Comparison of ENCODE assay signal across 8 mouse cellular contexts in genomic region chr10:17522026-17522541, GRCm38 (mm10).
DNase-seq lines count a peak whose midpoint lies in the region; ATAC-seq lines count a peak whose summit lies in the region.

No protein-coding gene starts in this region.

- no peak overlapping the region for H3K27ac ChIP-seq in neural tube, embryonic 11.5 days (ENCODE audit: low read depth, low read length)
- H3K27ac ChIP-seq in midbrain, embryonic 11.5 days (ENCODE audit: low read depth, low read length) = no peak overlapping the region

- DNase-seq in CD4-positive, CD25-positive, alpha-beta regulatory T cell, adult 2 months (ENCODE audit: low read depth, low spot score) = peak; percentile 5
- peak; percentile 91 for DNase-seq in NIH3T3 (ENCODE audit: low read depth)
- DNase-seq in embryo, embryonic 10.5 days (ENCODE audit: low spot score) = peak; percentile 64
- DNase-seq in heart, postnatal 14 days = peak; percentile 58 to 65
- peak; percentile 25 to 55 for DNase-seq in layer of hippocampus, postnatal 10 days (ENCODE audit: low spot score in 2 of 2)
- peak; percentile 17 for DNase-seq in neural tube, embryonic 11.5 days (ENCODE audit: low spot score)
- no peak for DNase-seq in midbrain, embryonic 11.5 days (ENCODE audit: low spot score, missing footprints)

- no peaks in the 10 kb centered on the region for H3K36me3 ChIP-seq in neural tube, embryonic 11.5 days (ENCODE audit: control insufficient read depth, insufficient read depth, low read length)
- H3K36me3 ChIP-seq in midbrain, embryonic 11.5 days (ENCODE audit: control insufficient read depth, insufficient read depth, low read length) = no peaks in the 10 kb centered on the region

- H3K27me3 ChIP-seq in neural tube, embryonic 11.5 days (ENCODE audit: control insufficient read depth, insufficient read depth, low read length) = no peaks in the 10 kb centered on the region
- H3K27me3 ChIP-seq in midbrain, embryonic 11.5 days (ENCODE audit: control insufficient read depth, insufficient read depth, low read length) = no peaks in the 10 kb centered on the region

- intact Hi-C loops in heart, postnatal 14 days (cut with DNase I) = no loop called here

- H3K4me1 ChIP-seq in neural tube, embryonic 11.5 days (ENCODE audit: control insufficient read depth, insufficient read depth, low read length) = no peaks in the 10 kb centered on the region
- H3K4me1 ChIP-seq in midbrain, embryonic 11.5 days (ENCODE audit: control insufficient read depth, insufficient read depth, low read length) = no peaks in the 10 kb centered on the region

- H3K9me3 ChIP-seq in neural tube, embryonic 11.5 days (ENCODE audit: control insufficient read depth, low read length) = no peaks in the 10 kb centered on the region
- H3K9me3 ChIP-seq in midbrain, embryonic 11.5 days (ENCODE audit: control insufficient read depth, low read length) = no peaks in the 10 kb centered on the region

- no peak for ATAC-seq in CD4-positive, CD25-positive, alpha-beta regulatory T cell, adult 4 months
- no peak for ATAC-seq in neural tube, embryonic 11.5 days (ENCODE audit: insufficient read depth, low FRiP score, low TSS enrichment)
- ATAC-seq in midbrain, embryonic 11.5 days (ENCODE audit: low FRiP score) = no peak

- WGBS in neural tube, embryonic 11.5 days = 21% methylated on average over 5 of the region's 5 CpGs
- WGBS in midbrain, embryonic 11.5 days = 66% methylated on average over 5 of the region's 5 CpGs

- no peak overlapping the region for H3K4me2 ChIP-seq in neural tube, embryonic 11.5 days (ENCODE audit: low read depth)
- no peak overlapping the region for H3K4me2 ChIP-seq in midbrain, embryonic 11.5 days

- no peak overlapping the region for H3K4me3 ChIP-seq in neural tube, embryonic 11.5 days (ENCODE audit: low read depth, low read length)
- H3K4me3 ChIP-seq in midbrain, embryonic 11.5 days (ENCODE audit: low read depth, low read length) = no peak overlapping the region

- no peak overlapping the region for H3K9ac ChIP-seq in neural tube, embryonic 11.5 days (ENCODE audit: low read length)
- H3K9ac ChIP-seq in midbrain, embryonic 11.5 days (ENCODE audit: low read length) = no peak overlapping the region
